Mouse (Mus musculus) thymus, adult 18-20 months (tissue): ENCODE measurements around the gene Mtmr3.

Experiments used
- DNase-seq, 2 experiments: peaks; one replicate each; pipeline ENCODE4 v3.0.0; 2022; ENCODE audit warnings: mixed read lengths in 2 of 2

Mtmr3 gene

GRCm38 (mm10) chr11:4507421-4507820, 87.2 kb downstream of the Mtmr3 start:
- DNase-seq = no peak

GRCm38 (mm10) chr11:4506486-4506885, 88.2 kb downstream of the Mtmr3 start:
- no peak for DNase-seq

- DNase-seq = no peak
These were observed 92.5 kb downstream of the Mtmr3 start for GRCm38 (mm10) chr11:4502206-4502605.

GRCm38 (mm10) chr11:4500826-4501225, 93.8 kb downstream of the Mtmr3 start:
- no peak for DNase-seq

GRCm38 (mm10) chr11:4500261-4500660, 94.4 kb downstream of the Mtmr3 start:
- no peak for DNase-seq

GRCm38 (mm10) chr11:4499456-4499855, 95.2 kb downstream of the Mtmr3 start:
- no peak for DNase-seq

GRCm38 (mm10) chr11:4498774-4499173, 95.9 kb downstream of the Mtmr3 start:
- DNase-seq = no peak

- DNase-seq = no peak
These were observed 97.1 kb downstream of the Mtmr3 start for GRCm38 (mm10) chr11:4497501-4498118.

- DNase-seq = no peak
These were observed 99.6 kb downstream of the Mtmr3 start for GRCm38 (mm10) chr11:4495021-4495540.

- DNase-seq = no peak
These were observed 105.5 kb downstream of the Mtmr3 start for GRCm38 (mm10) chr11:4489207-4489606.

- no peak for DNase-seq
These were observed 105.9 kb downstream of the Mtmr3 start for GRCm38 (mm10) chr11:4488798-4489197.

GRCm38 (mm10) chr11:4488367-4488766, 106.3 kb downstream of the Mtmr3 start:
- no peak for DNase-seq

GRCm38 (mm10) chr11:4487401-4487965, 107.2 kb downstream of the Mtmr3 start:
- no peak for DNase-seq

- DNase-seq = no peak
These were observed 110.1 kb downstream of the Mtmr3 start for GRCm38 (mm10) chr11:4484541-4484940.

- no peak for DNase-seq
These were observed 112.0 kb downstream of the Mtmr3 start for GRCm38 (mm10) chr11:4482641-4483040.

- DNase-seq = no peak
These were observed 118.4 kb downstream of the Mtmr3 start for GRCm38 (mm10) chr11:4476184-4476697.

GRCm38 (mm10) chr11:4472464-4473179, 122.0 kb downstream of the Mtmr3 start:
- DNase-seq = no peak

GRCm38 (mm10) chr11:4471734-4472133, 122.9 kb downstream of the Mtmr3 start:
- no peak for DNase-seq

- no peak for DNase-seq
These were observed 123.4 kb downstream of the Mtmr3 start for GRCm38 (mm10) chr11:4471251-4471650.

GRCm38 (mm10) chr11:4469091-4469490, 125.6 kb downstream of the Mtmr3 start:
- DNase-seq = no peak

GRCm38 (mm10) chr11:4467436-4467835, 127.2 kb downstream of the Mtmr3 start:
- no peak for DNase-seq

GRCm38 (mm10) chr11:4466191-4466590, 128.5 kb downstream of the Mtmr3 start:
- DNase-seq = no peak

- DNase-seq = no peak
These were observed 130.0 kb downstream of the Mtmr3 start for GRCm38 (mm10) chr11:4464616-4465015.

GRCm38 (mm10) chr11:4464186-4464585, 130.5 kb downstream of the Mtmr3 start:
- DNase-seq = no peak
